Mouse (Mus musculus) lung, postnatal 0 days (tissue): ENCODE results near the gene Cnn2.

Experiments
- CTCF ChIP-seq: IDR thresholded peaks from 2 replicates; pipeline ENCODE4 v1.5.1; 2016; ENCODE audit warnings: antibody characterized with exemption, mild to moderate bottlenecking
- EP300 ChIP-seq: IDR thresholded peaks from 2 replicates; pipeline ENCODE4 v1.6.1; 2016; ENCODE audit warnings: antibody characterized with exemption, mild to moderate bottlenecking, control low read depth

GRCm38 (mm10) chr10:79949873-79950272 is 38.5 kb upstream of the Cnn2 start:
- TF ChIP-seq CTCF (no peak), EP300 (no peak)
